Mouse (Mus musculus) ES-E14 (cell line): ENCODE measurements at regions not wholly inside any gene's neighbourhood (a gene's known extent, or its start where the extent isn't known, plus 50 kb on each side); places are given as distances from the start of the nearest gene placed in this dataset.

ENCODE experiments used
- HCFC1 ChIP-seq: IDR thresholded peaks from 2 replicates; pipeline ENCODE4 v1.6.1; 2012; ENCODE audit warnings: low read length, inconsistent platforms, borderline replicate concordance; ENCODE audit not compliant: insufficient read depth
- ZC3H11A ChIP-seq: IDR thresholded peaks from 2 replicates; pipeline ENCODE4 v1.6.1; 2012; ENCODE audit warnings: low read depth, mild to moderate bottlenecking, inconsistent platforms, low read length, borderline replicate concordance

DNA sequence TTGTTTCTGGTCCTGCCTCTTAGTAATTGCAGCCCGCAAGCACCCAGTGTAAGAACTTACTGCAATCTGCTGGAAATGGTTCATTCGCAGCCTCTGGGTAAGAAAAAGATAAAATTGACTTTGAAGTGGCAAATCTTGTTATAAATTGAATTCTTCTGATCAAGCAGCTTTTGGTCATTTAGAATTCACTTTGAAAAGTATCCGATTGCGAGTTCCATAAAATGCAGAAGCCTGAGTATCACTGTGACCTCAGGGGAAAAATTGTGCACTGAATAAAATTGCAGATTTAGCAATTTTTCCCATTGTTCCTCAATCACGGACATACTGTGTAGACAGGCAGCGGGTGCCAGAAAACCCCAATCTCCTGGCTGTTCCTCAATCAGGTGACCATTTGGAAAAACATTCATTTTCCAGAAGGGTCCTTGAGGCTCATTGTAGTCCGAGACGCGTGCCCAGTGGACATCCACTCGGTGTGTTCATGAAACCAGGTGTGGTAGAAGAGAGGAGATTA is 320.4 kb downstream of the Cmpk2 start:
- TF ChIP-seq ZC3H11A, result no peak
- no peak for TF ChIP-seq HCFC1
